Mouse (Mus musculus) adrenal gland, postnatal 10 days (tissue): Measurements from ENCODE around the gene Sbf1. TPM values are rescaled to one million over a fixed set of nuclear protein-coding genes. Genes with fewer than 3 reads are reported as not detected.

Experiments
- DNase-seq: peaks from one replicate; pipeline ENCODE4 v3.0.0; 2021; ENCODE audit warnings: mixed read lengths
- total RNA-seq, 2 experiments: library from RNA; stranded (reverse); gene quantifications; 2 replicates each; pipeline ENCODE4 v1.2.3; 2021

The Sbf1 gene
- total RNA-seq, 2 experiments from 2014 or later, result 80.3 to 85.7 TPM

GRCm38 (mm10) chr15:89321264-89321663, 6.2 kb upstream of the Sbf1 start:
- no peak for DNase-seq

- DNase-seq, result no peak
Measured at GRCm38 (mm10) chr15:89316146-89316545, 1.0 kb upstream of the Sbf1 start.

- peak; percentile 37 for DNase-seq
Measured at GRCm38 (mm10) chr15:89314511-89315189, 461 bp downstream of the Sbf1 start.

- DNase-seq, result no peak
Measured at GRCm38 (mm10) chr15:89314107-89314506, 1.0 kb downstream of the Sbf1 start.

GRCm38 (mm10) chr15:89313359-89313758, 1.8 kb downstream of the Sbf1 start:
- no peak for DNase-seq

GRCm38 (mm10) chr15:89309962-89310498, 5.1 kb downstream of the Sbf1 start:
- no peak for DNase-seq

- no peak for DNase-seq
Measured at GRCm38 (mm10) chr15:89308406-89309139, 6.5 kb downstream of the Sbf1 start.

GRCm38 (mm10) chr15:89307461-89307860, 7.7 kb downstream of the Sbf1 start:
- DNase-seq, result no peak

GRCm38 (mm10) chr15:89305966-89306365, 9.1 kb downstream of the Sbf1 start:
- DNase-seq, result no peak

GRCm38 (mm10) chr15:89300600-89300999, 14.5 kb downstream of the Sbf1 start:
- no peak for DNase-seq

- no peak for DNase-seq
Measured at GRCm38 (mm10) chr15:89300180-89300579, 14.9 kb downstream of the Sbf1 start.

GRCm38 (mm10) chr15:89297695-89298094, 17.4 kb downstream of the Sbf1 start:
- DNase-seq, result no peak

- peak; percentile 32 for DNase-seq
Measured at GRCm38 (mm10) chr15:89296465-89296864, 18.6 kb downstream of the Sbf1 start.

- DNase-seq, result no peak
Measured at GRCm38 (mm10) chr15:89295580-89296165, 19.4 kb downstream of the Sbf1 start.

GRCm38 (mm10) chr15:89293778-89294177, 21.3 kb downstream of the Sbf1 start:
- DNase-seq, result no peak

- DNase-seq, result no peak
Measured at GRCm38 (mm10) chr15:89292795-89293194, 22.3 kb downstream of the Sbf1 start.

- no peak for DNase-seq
Measured at GRCm38 (mm10) chr15:89291521-89291920, 23.6 kb downstream of the Sbf1 start.

- DNase-seq, result no peak
Measured at GRCm38 (mm10) chr15:89289455-89289854, 25.7 kb downstream of the Sbf1 start.

GRCm38 (mm10) chr15:89288227-89288767, 26.8 kb downstream of the Sbf1 start:
- no peak for DNase-seq

- DNase-seq, result no peak
Measured at GRCm38 (mm10) chr15:89286582-89286981, 28.5 kb downstream of the Sbf1 start.

- DNase-seq, result no peak
Measured at GRCm38 (mm10) chr15:89286114-89286513, 29.0 kb downstream of the Sbf1 start.

- DNase-seq, result no peak
Measured at GRCm38 (mm10) chr15:89285478-89285877, 29.6 kb downstream of the Sbf1 start.

GRCm38 (mm10) chr15:89285004-89285403, 30.1 kb downstream of the Sbf1 start:
- DNase-seq, result no peak
